Mouse (Mus musculus): ENCODE measurements at regions not wholly inside any gene's neighbourhood (a gene's known extent, or its start where the extent isn't known, plus 50 kb on each side); places are given as distances from the start of the nearest gene placed in this dataset.
"Not testable (repeated sequence)": the region's sequence is repeated elsewhere in the genome, so short reads cannot be mapped to it uniquely, and the experiment has no call there.

GRCm38 (mm10) chr12:63031956-63032355, 1442.5 kb downstream of the Fscb start:
- POLR2A ChIA-PET: interaction anchor here in 2 of 4 experiments (0.7 to 1.5 kb wide), 2 partner anchors 11 to 30 kb away, joined by 3 read pairs; no protein-coding TSS in a partner anchor
- CTCF ChIA-PET: no interaction called here

DNA sequence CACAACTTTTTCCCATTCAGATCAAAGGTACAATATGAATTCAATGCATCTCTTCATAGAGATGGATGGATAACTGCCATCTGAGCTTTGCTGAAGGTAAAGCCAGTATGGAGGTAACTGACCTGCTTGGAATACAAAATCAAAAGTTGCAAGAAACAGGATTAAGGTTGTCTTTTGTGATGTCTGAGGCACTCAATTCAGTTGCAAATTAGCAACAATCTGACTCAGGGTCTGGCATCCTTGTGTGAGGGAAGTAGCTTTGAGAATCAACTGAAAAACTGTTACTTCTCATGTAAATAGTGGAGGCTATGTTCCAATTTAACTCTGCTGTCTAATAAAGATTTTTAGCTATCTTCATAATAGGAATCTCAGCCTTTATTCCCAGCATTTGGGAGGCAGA, 1446.3 kb downstream of the Fscb start:
- ChIA-PET POLR2A (interaction anchor here in 2 of 4 experiments (0.5 to 1.3 kb wide), 4 partner anchors 8 to 69 kb away, joined by 3 to 5 read pairs (median 3); no protein-coding TSS in a partner anchor), CTCF (no interaction called here)

DNA sequence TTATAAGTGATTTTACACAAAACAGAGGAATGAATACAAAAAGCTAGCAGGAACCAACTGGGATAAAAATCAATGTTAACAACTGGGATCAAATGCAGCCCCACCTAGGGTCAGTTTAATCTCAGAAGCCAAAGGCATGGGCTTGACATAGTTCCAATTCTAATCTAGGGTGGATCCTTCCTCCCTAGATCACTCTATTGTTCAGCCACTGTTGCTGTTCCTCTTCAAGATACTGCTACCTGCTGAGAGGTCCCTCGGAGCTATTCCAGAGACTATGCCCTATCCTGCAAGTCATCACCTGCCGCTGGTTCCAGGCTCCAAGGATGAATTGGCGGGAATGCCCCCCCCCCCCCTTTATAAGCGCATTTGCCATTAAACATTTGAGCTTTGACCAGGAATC, 1463.6 kb downstream of the Fscb start:
- CTCF ChIA-PET: not testable (repeated sequence)
- POLR2A ChIA-PET: interaction anchor here in 3 of 4 experiments (0.6 to 1.0 kb wide), 3 partner anchors 17 to 1430 kb away, joined by 3 to 5 read pairs (median 3); no protein-coding TSS in a partner anchor
